Mouse (Mus musculus): ENCODE measurements around the gene Ccser1.

DNA sequence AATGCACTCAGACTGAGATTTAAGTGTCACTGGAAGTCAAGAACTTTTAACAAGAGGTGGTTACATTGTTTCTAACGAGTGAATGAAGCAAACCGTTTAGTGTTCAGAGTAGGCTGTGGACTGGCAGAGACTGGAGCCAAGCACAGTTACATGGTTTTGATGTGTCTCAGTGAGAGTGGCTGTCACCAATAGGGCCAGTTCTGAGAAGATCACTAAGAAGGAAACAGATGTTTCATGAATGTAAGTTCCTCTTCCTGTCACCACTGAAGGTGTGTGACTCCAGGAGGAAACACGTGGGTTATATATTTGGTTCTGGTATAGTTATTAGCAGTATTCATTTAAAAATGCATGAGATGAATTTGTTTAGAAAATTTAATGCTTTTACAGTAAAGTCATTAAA lies 112.8 kb downstream of the Ccser1 start:
- TF ChIP-seq POLR2A (IDR thresholded peaks at IDR 0.05; ENCODE audit: insufficient read depth, low read depth, low read length) (no peak), CTCF (IDR thresholded peaks at IDR 0.05; ENCODE audit: insufficient read depth, low read depth, low read length) (no peak)
